ENCODE assay signal across 8 mouse cellular contexts in the genomic region with DNA sequence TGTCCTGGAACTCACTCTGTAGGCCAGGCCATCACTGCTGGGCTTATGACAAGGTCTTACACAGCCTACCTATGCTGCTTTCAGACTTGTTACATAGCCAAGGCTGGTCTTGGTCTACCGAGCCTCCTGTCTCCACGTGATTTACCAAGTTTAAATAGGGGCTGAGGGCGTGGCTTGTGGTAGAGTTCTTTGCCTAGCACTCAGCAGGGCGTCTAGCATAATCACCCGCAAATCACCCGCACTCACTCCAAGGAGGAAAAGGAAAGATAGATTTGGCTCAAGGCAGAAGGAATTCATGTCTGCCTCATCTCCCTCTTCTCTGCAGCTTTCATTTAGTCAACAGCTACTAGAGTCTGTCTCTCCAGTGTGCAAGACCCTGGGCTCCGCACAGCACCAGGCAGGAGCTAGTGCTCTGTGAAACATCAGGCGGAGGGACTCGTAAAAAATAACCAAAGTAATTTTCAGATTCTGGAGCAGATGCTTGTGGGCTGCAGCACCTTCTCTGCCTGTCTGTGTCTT. TPM values are rescaled to one million over a fixed set of nuclear protein-coding genes. Genes with fewer than 3 reads are reported as not detected.
A peak's percentile ranks its signal among the peaks of the same experiment; 100 is the strongest.
DNase-seq lines count a peak whose midpoint lies in the region; ATAC-seq and TF ChIP-seq lines count a peak whose summit lies in the region.

No protein-coding gene starts in this region.

- DNase-seq in cerebellum, adult 2 months, result peak; percentile 70 to 77
- no peak for DNase-seq in cerebellum, postnatal 14 days
- peak; percentile 62 for DNase-seq in right cerebral cortex, postnatal 25 days
- DNase-seq in right cerebral cortex, postnatal 14 days, result no peak
- peak in 1 of 2 experiments; percentile 78 for DNase-seq in spleen, adult 2 months (ENCODE audit: low read depth in 1 of 2, low spot score in 2 of 2)
- no peak for DNase-seq in urinary bladder, adult 2 months (ENCODE audit: low spot score)

- H3K4me3 ChIP-seq in cerebellum, adult 2 months (replicated peaks; ENCODE audit: insufficient read depth, low read depth, low read length), result peak overlapping the region; percentile 46
- H3K4me3 ChIP-seq in heart, embryonic 15.5 days, result peak overlapping the region; percentile 71
- no peak overlapping the region for H3K4me3 ChIP-seq in liver, embryonic 15.5 days (replicated peaks)
- H3K4me3 ChIP-seq in spleen, adult 2 months (ENCODE audit: extremely low read depth, insufficient read depth, insufficient read length), result peak overlapping the region; percentile 18; the same call in 1 of the 2 replicates

- no peak for TF ChIP-seq CTCF in cerebellum, adult 2 months (IDR thresholded peaks at IDR 0.05; ENCODE audit: borderline replicate concordance, insufficient read depth, low read depth, low read length)
- TF ChIP-seq CTCF in spleen, adult 2 months (IDR thresholded peaks at IDR 0.05; ENCODE audit: extremely low read depth, insufficient read depth, insufficient read length, insufficient replicate concordance), result no peak

- no peaks in the 10 kb centered on the region for H3K27me3 ChIP-seq in cerebellum, adult 2 months (ENCODE audit: control insufficient read depth, insufficient read depth, low read length)
- H3K27me3 ChIP-seq in heart, embryonic 15.5 days, result no peaks in the 10 kb centered on the region
- peaks cover 54% of the 10 kb centered on the region for H3K27me3 ChIP-seq in liver, embryonic 15.5 days
- no peaks in the 10 kb centered on the region for H3K27me3 ChIP-seq in spleen, adult 2 months (ENCODE audit: control insufficient read depth, insufficient read depth, low read length)

- peak overlapping the region; percentile 64 for H3K4me2 ChIP-seq in heart, embryonic 15.5 days
- H3K4me2 ChIP-seq in liver, embryonic 15.5 days, result peak overlapping the region; percentile 93

- 21% methylated on average over 9 of the region's 9 CpGs for WGBS in cerebellum, adult 2 months
- WGBS in heart, embryonic 15.5 days, result 21% methylated on average over 9 of the region's 9 CpGs
- 30% methylated on average over 9 of the region's 9 CpGs for WGBS in liver, embryonic 15.5 days (ENCODE audit: insufficient replicate concordance)
- 32% methylated on average over 9 of the region's 9 CpGs for WGBS in spleen, adult 2 months

- peaks cover under 1% of the 10 kb centered on the region; the same call in 1 of the 2 replicates for H3K36me3 ChIP-seq in heart, embryonic 15.5 days
- no peaks in the 10 kb centered on the region; the same call in 1 of the 2 replicates for H3K36me3 ChIP-seq in liver, embryonic 15.5 days (replicated peaks)
- H3K36me3 ChIP-seq in spleen, adult 2 months (ENCODE audit: control insufficient read depth, insufficient read depth, low read length), result peaks cover 1% of the 10 kb centered on the region; the same call in 1 of the 2 replicates

- H3K27ac ChIP-seq in cerebellum, adult 2 months (ENCODE audit: insufficient read depth, low read length), result peak overlapping the region; percentile 92
- H3K27ac ChIP-seq in heart, embryonic 15.5 days, result peak overlapping the region; percentile 98
- no peak overlapping the region for H3K27ac ChIP-seq in liver, embryonic 15.5 days (replicated peaks)
- peak overlapping the region; percentile 95; the same call in 1 of the 2 replicates for H3K27ac ChIP-seq in spleen, adult 2 months (ENCODE audit: insufficient read depth, low read length)

- H3K9ac ChIP-seq in heart, embryonic 15.5 days, result peak overlapping the region; percentile 73; the same call in 1 of the 2 replicates
- no peak overlapping the region for H3K9ac ChIP-seq in liver, embryonic 15.5 days

- no peak for TF ChIP-seq POLR2A in cerebellum, adult 2 months (IDR thresholded peaks at IDR 0.05; ENCODE audit: borderline replicate concordance, insufficient read depth, low read length)
- TF ChIP-seq POLR2A in spleen, adult 2 months (IDR thresholded peaks at IDR 0.05; ENCODE audit: low read depth, low read length), result peak; percentile 68

- no peak for ATAC-seq in heart, embryonic 15.5 days (replicated peaks; ENCODE audit: insufficient number of reproducible peaks, insufficient read depth, low FRiP score, low read depth)
- no peak for ATAC-seq in liver, embryonic 15.5 days (ENCODE audit: insufficient read depth)

- H3K4me1 ChIP-seq in cerebellum, adult 2 months (ENCODE audit: control insufficient read depth, insufficient read depth, low read length), result peaks cover 36% of the 10 kb centered on the region
- peaks cover 63% of the 10 kb centered on the region for H3K4me1 ChIP-seq in heart, embryonic 15.5 days (replicated peaks)
- peaks cover 65% of the 10 kb centered on the region for H3K4me1 ChIP-seq in liver, embryonic 15.5 days (replicated peaks)
- peaks cover 6% of the 10 kb centered on the region; the same call in 1 of the 2 replicates for H3K4me1 ChIP-seq in spleen, adult 2 months (ENCODE audit: control insufficient read depth, insufficient read depth, insufficient read length)

- no peaks in the 10 kb centered on the region for H3K9me3 ChIP-seq in heart, embryonic 15.5 days (replicated peaks)
- no peaks in the 10 kb centered on the region for H3K9me3 ChIP-seq in liver, embryonic 15.5 days (replicated peaks)

RNA-seq across cellular contexts. Expression of a gene that starts 1.5 kb away (rescaled TPM):
- 155 and 160 TPM in 2 replicates for polyA plus RNA-seq in cerebellum, adult 2 months (2012; rRNA removed)
- 64.3 and 69.6 TPM in 2 replicates for polyA plus RNA-seq in heart, embryonic 15.5 days (2015; fragmentation: Nextera tagmentation; extraction: Ambion mirVana)
- 5.9 and 6.6 TPM in 2 replicates for polyA plus RNA-seq in liver, embryonic 15.5 days (2015; fragmentation: Nextera tagmentation; extraction: Ambion mirVana)
- 60.1 and 91.7 TPM in 2 replicates for polyA plus RNA-seq in spleen, adult 2 months (2012; rRNA removed)
- polyA plus RNA-seq in urinary bladder, adult 2 months (2012; rRNA removed), result 196 and 224 TPM in 2 replicates

Comparison
In these comparisons a context has a peak if more than half of its experiments do, and no peak if none do; other contexts are left out.
1. DNase-seq: peak in cerebellum, adult 2 months (2 of 2) and right cerebral cortex, postnatal 25 days (single experiment); none in cerebellum, postnatal 14 days (0 of 2), right cerebral cortex, postnatal 14 days (single experiment) and urinary bladder, adult 2 months (single experiment).